Mouse (Mus musculus) liver, embryonic 14.5 days (tissue): ENCODE measurements around the gene Fbxl2. TPM values are rescaled to one million over a fixed set of nuclear protein-coding genes. Genes with fewer than 3 reads are reported as not detected.

Experiments used
- ATAC-seq: fragments of 200-750 bp; cut with Nextera tagmentation; 2 replicates; pipeline ENCODE4 v1.8.0; 2017; ENCODE audit warnings: moderate number of reproducible peaks, mild to moderate bottlenecking, moderate library complexity; ENCODE audit not compliant: insufficient read depth
- DNase-seq, 3 experiments: peaks; one replicate each; pipeline ENCODE4 v3.0.0-alpha.2; 2012 to 2013; ENCODE audit warnings: low read depth in 3 of 3, low spot score in 3 of 3
- H3K27ac ChIP-seq: fragments of 300-500 bp; sonication (generic); 2 replicates; pipeline ENCODE4 v1.5.1; 2014; ENCODE audit warnings: moderate library complexity, mild to moderate bottlenecking, control low read depth, inconsistent platforms
- H3K27me3 ChIP-seq: fragments of 300-500 bp; sonication (generic); 2 replicates; pipeline ENCODE4 v1.6.1; 2014; ENCODE audit warnings: mild to moderate bottlenecking, low read length, moderate library complexity; ENCODE audit not compliant: control insufficient read depth, insufficient read depth
- H3K36me3 ChIP-seq: fragments of 300-500 bp; sonication (generic); replicated peaks from 2 replicates; pipeline ENCODE4 v1.6.1; 2014; ENCODE audit warnings: low read depth; ENCODE audit not compliant: control insufficient read depth, insufficient read depth
- H3K4me1 ChIP-seq, 2 experiments: fragments of 200-500 bp in 1 of 2; fragments of 300-500 bp in 1 of 2; sonication (generic) in 1 of 2; replicated peaks; 2 replicates each; pipeline ENCODE4 v1.6.1; 2012 to 2014; ENCODE audit warnings: antibody characterized with exemption in 1 of 2, inconsistent platforms in 1 of 2, low read length in 1 of 2; ENCODE audit not compliant: control insufficient read depth in 2 of 2, insufficient read depth in 2 of 2
- H3K4me2 ChIP-seq: fragments of 300-500 bp; sonication (generic); 2 replicates; pipeline ENCODE4 v1.6.1; 2014; ENCODE audit warnings: low read depth, mild to moderate bottlenecking, control low read depth, moderate library complexity
- H3K4me3 ChIP-seq, 2 experiments: fragments of 200-500 bp in 1 of 2; fragments of 300-500 bp in 1 of 2; sonication (generic) in 1 of 2; 2 replicates each; pipeline ENCODE4 v1.5.1; 2012 to 2014; ENCODE audit warnings: low read depth in 2 of 2, low read length in 2 of 2, mild to moderate bottlenecking in 2 of 2, control low read depth in 1 of 2, inconsistent platforms in 1 of 2, moderate library complexity in 1 of 2; ENCODE audit not compliant: insufficient read depth in 1 of 2
- H3K9ac ChIP-seq: fragments of 300-500 bp; sonication (generic); replicated peaks from 2 replicates; pipeline ENCODE4 v1.6.1; 2014; ENCODE audit warnings: mild to moderate bottlenecking, control low read depth, moderate library complexity
- H3K9me3 ChIP-seq: fragments of 300-500 bp; sonication (generic); 2 replicates; pipeline ENCODE4 v1.6.1; 2016; ENCODE audit warnings: low read length, mixed read lengths; ENCODE audit not compliant: control insufficient read depth
- CTCF ChIP-seq: IDR thresholded peaks from 2 replicates; pipeline ENCODE4 v1.5.1; 2016; ENCODE audit warnings: antibody characterized with exemption, low read depth, control low read depth
- EP300 ChIP-seq: IDR thresholded peaks from 2 replicates; pipeline ENCODE4 v1.6.1; 2016; ENCODE audit warnings: antibody characterized with exemption, low read depth
- WGBS: fragments of 180-500 bp; shearing (Covaris S2); extraction: QIAGEN DNeasy Blood & Tissue Kit; methylation state at CpG from one replicate; pipeline ENCODE4 v1.1.7; 2014; ENCODE audit not compliant: insufficient replicate concordance; 5-methylcytosine and 5-hydroxymethylcytosine counted together
- polyA plus RNA-seq, 2 experiments: library from polyadenylated mRNA; depleted of rRNA in 1 of 2; stranded (reverse) in 1 of 2; unstranded in 1 of 2; fragments of >200 nt; fragmentation: Nextera tagmentation in 1 of 2; extraction: Ambion mirVana in 1 of 2; gene quantifications; 2 replicates each; pipeline versions ENCODE4 v1.2.1 to v1.2.3; 2012 to 2014

Gene Fbxl2
- polyA plus RNA-seq, 2 experiments = 0.57 to 0.80 TPM

- DNase-seq = no peak
- ATAC-seq = no peak
- Histone ChIP-seq H3K4me1 (peaks cover 24 to 27% of the 10 kb centered on the region in 2 experiments), H3K27me3 (no peaks in the 10 kb centered on the region), H3K27ac (no peak overlapping the region), H3K36me3 (peaks cover 76% of the 10 kb centered on the region), H3K9ac (no peak overlapping the region), H3K9me3 (no peaks in the 10 kb centered on the region), H3K4me2 (no peak overlapping the region), H3K4me3 (no peak overlapping the region)
- TF ChIP-seq EP300 (no peak), CTCF (no peak)
Observed at GRCm38 (mm10) chr9:113963718-113964117, 82.3 kb downstream of the Fbxl2 start.

DNA sequence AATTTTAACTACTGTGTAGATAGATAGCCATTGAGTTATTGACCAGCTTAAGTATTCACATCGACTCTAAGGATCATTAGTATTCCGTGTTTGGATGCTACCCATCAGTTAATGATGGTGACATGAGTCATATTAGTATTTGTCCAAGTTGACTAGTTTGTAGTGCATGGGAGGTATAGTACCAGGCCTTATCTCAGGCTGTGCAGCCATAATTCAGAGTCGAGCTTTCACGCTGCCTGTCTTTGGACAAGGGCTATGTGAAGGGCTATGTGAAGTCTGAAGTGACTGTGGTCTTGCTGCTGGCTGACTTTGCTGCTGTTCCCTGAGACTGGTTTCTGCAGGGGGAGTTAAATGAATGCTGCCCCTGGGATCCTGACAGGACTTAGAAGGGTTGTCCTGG is 88.2 kb downstream of the Fbxl2 start:
- peaks cover 76% of the 10 kb centered on the region for H3K36me3 ChIP-seq
- no peak for TF ChIP-seq EP300
- no peak for TF ChIP-seq CTCF
- no peak for ATAC-seq
- H3K27me3 ChIP-seq = no peaks in the 10 kb centered on the region
- WGBS = 78% methylated on average over 4 of the region's 4 CpGs
- peaks cover 0 to 2% of the 10 kb centered on the region in 2 experiments; a peak in 2 of 4 replicates for H3K4me1 ChIP-seq
- no peak for DNase-seq
- H3K4me3 ChIP-seq = no peak overlapping the region
- H3K27ac ChIP-seq = no peak overlapping the region
- H3K4me2 ChIP-seq = no peak overlapping the region
- no peaks in the 10 kb centered on the region for H3K9me3 ChIP-seq
- no peak overlapping the region for H3K9ac ChIP-seq

DNA sequence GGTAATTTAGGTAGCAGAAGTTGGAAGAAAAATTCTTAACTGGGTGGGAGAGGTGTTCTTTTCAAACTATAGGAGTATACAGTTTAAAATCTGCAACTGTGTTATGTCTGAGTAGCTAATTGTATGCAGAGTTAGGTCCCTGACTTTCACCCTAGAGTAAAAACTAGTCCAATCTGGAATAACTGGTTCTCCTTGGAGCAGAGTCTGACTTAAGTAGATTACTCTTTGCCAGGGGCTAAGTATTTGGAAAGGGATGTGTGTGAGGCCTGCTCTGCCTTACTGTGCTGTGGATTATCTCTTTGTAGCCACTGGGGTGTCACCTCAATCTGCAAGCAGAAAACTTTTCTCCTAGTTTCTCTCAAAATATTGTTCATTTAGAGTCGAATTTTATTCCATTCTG is 98.8 kb downstream of the Fbxl2 start:
- Histone ChIP-seq H3K4me2 (no peak overlapping the region), H3K4me1 (peaks cover 15 to 16% of the 10 kb centered on the region in 2 experiments), H3K36me3 (peaks cover 51% of the 10 kb centered on the region), H3K27ac (no peak overlapping the region), H3K4me3 (no peak overlapping the region), H3K9me3 (no peaks in the 10 kb centered on the region), H3K27me3 (no peaks in the 10 kb centered on the region), H3K9ac (no peak overlapping the region)
- TF ChIP-seq EP300 (no peak), CTCF (no peak)
- no peak for DNase-seq
- ATAC-seq = no peak
- 69% methylated on average over 1 of the region's 1 CpGs for WGBS

- Histone ChIP-seq H3K4me1 (peaks cover 50 to 53% of the 10 kb centered on the region in 2 experiments), H3K9ac (no peak overlapping the region), H3K27me3 (no peaks in the 10 kb centered on the region), H3K27ac (peak overlapping the region; percentile 20), H3K4me2 (no peak overlapping the region), H3K36me3 (peaks cover 33% of the 10 kb centered on the region), H3K4me3 (no peak overlapping the region), H3K9me3 (no peaks in the 10 kb centered on the region)
- DNase-seq (no peak), ATAC-seq (no peak)
- WGBS = 86% methylated on average over 1 of the region's 1 CpGs
- TF ChIP-seq CTCF (no peak), EP300 (no peak)
Observed at GRCm38 (mm10) chr9:113943372-113943771, 102.6 kb downstream of the Fbxl2 start.

DNA sequence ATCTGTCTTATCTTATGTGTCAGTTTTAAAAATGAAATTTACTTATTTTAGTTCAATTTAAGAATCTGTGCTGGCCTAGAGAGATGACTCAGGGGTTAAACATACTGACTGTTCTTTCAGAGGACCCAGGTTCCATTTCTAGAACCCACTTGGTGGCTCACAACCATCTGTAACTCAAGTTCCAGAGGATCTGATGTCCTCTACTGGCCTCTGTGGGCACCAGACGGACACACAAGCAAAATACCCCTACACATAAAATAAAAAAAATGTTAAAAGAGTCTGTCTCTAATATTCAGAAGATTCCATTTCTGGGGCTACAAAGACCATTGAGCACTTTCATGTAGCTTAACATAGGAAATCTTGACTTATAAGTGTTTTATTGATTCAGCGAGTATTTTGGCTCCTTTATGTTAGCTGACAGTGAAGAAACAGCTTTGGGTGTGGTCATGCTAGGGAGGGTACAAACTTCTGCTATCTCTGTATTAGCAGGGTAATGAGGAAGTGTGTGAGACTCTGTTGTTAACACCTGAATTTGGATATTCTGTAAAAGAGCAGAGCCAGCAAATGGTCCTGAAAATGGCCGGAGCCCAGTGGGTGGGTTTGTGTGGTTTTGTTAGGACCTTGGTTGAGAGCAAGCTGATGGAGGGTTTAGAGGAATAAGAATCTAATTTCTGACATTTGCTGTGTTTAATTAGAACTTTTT is 104.7 kb downstream of the Fbxl2 start:
- DNase-seq = peak; percentile 49 to 63 (median 55)
- Histone ChIP-seq H3K27me3 (no peaks in the 10 kb centered on the region), H3K36me3 (peaks cover 16% of the 10 kb centered on the region), H3K9me3 (no peaks in the 10 kb centered on the region), H3K9ac (peak overlapping the region; percentile 66), H3K4me1 (peaks cover 60 to 68% of the 10 kb centered on the region in 2 experiments), H3K4me3 (peak overlapping the region; percentile 31 to 38), H3K27ac (peak overlapping the region; percentile 92), H3K4me2 (peak overlapping the region; percentile 74)
- ATAC-seq = peak; percentile 93
- peak; percentile 41; the same call in 1 of the 2 replicates for TF ChIP-seq CTCF
- peak; percentile 47; the same call in 1 of the 2 replicates for TF ChIP-seq EP300
- WGBS = 23% methylated on average over 3 of the region's 3 CpGs
